Mouse (Mus musculus): ENCODE measurements around the gene Ppt1. TPM values are rescaled to one million over a fixed set of nuclear protein-coding genes. Genes with fewer than 3 reads are reported as not detected.

Ppt1 gene
- total RNA-seq, 2 experiments from 2014 or later, result 105 to 111 TPM

DNA sequence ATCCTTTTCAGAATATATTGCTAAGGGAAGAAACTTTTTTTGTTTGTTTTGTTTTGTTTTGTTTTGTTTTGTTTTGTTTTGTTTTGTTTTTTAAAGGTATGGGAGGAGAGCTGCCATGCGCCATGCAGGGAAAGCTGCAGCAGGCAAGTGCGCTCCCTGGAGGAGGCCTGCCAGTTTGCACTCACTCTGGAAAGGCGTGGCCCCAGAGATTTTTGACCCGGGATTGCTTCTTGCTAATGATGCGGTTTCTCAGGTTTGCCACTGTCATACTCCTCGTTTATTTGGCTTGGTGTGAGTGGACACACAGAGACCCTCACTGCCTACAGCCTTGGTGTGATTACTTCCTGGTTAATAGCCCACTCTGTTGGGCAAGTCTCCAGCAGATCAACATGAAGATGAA lies 66.1 kb downstream of the Ppt1 start:
- no peak for DNase-seq (ENCODE audit: low spot score in 2 of 2)

- no peak for DNase-seq (ENCODE audit: low spot score in 2 of 2)
Observed at GRCm38 (mm10) chr4:122903709-122904108, 67.7 kb downstream of the Ppt1 start.

DNA sequence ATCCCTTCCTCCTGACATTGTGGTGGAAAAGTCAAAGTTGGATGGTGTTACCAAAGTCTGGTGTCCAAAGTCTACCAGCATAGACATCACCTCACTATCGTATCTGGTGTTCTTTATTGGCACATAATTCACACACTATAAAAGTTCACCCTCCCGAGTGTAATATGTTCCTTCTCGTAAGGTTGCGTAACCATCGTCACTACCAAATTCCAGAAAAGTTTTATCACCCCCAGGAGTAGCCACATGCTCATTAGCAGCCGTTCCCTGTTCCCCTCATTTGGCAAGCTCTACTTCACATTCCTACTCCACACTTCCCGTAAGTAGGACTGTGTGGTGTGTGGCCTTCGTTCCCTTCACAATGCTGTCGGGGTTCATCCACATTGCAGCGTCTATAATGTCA lies 69.3 kb downstream of the Ppt1 start:
- no peak for DNase-seq (ENCODE audit: low spot score in 2 of 2)

Other genes with a start within 250 kb of the Ppt1 start
- gene 9530002B09Rik, start 147.0 kb upstream of the Ppt1 start, total RNA-seq (2021), result not detected
- 100 to 1,000 TPM; 273 to 281 TPM for gene Cap1, start 49.8 kb downstream of the Ppt1 start, total RNA-seq (2021)
- gene Mfsd2a, start 124.9 kb downstream of the Ppt1 start, total RNA-seq (2021), result 10 to 100 TPM; 19.2 to 21.4 TPM
- gene Mycl, start 159.4 kb downstream of the Ppt1 start, total RNA-seq (2021), result 1 to 10 TPM; 7.3 to 9.9 TPM
- gene Trit1, start 180.4 kb downstream of the Ppt1 start, total RNA-seq (2021), result 10 to 100 TPM; 18.0 to 18.2 TPM

Measured in left cerebral cortex, adult 18-20 months (tissue).